Mouse (Mus musculus) midbrain, postnatal 0 days (tissue): ENCODE results near the gene Ech1. TPM values are rescaled to one million over a fixed set of nuclear protein-coding genes. Genes with fewer than 3 reads are reported as not detected.

Experiments
- ATAC-seq: fragments of 200-750 bp; cut with Nextera tagmentation; 2 replicates; pipeline ENCODE4 v1.8.0; 2017; ENCODE audit warnings: moderate number of reproducible peaks, mild to moderate bottlenecking, moderate TSS enrichment, moderate library complexity; ENCODE audit not compliant: low FRiP score
- DNase-seq: peaks from one replicate; pipeline ENCODE4 v3.0.0-alpha.2; 2015; ENCODE audit warnings: low spot score
- H3K27ac ChIP-seq: fragments of 300-500 bp; sonication (generic); 2 replicates; pipeline ENCODE4 v1.5.1; 2014; ENCODE audit warnings: low read depth, mild to moderate bottlenecking, low read length, mixed read lengths
- H3K27me3 ChIP-seq: fragments of 300-500 bp; sonication (generic); 2 replicates; pipeline ENCODE4 v1.6.1; 2014; ENCODE audit warnings: low read length, control low read depth, mixed read lengths; ENCODE audit not compliant: insufficient read depth
- H3K36me3 ChIP-seq: fragments of 300-500 bp; sonication (generic); 2 replicates; pipeline ENCODE4 v1.6.1; 2014; ENCODE audit warnings: low read length, control low read depth, mixed read lengths; ENCODE audit not compliant: insufficient read depth
- H3K4me1 ChIP-seq: fragments of 300-500 bp; sonication (generic); 2 replicates; pipeline ENCODE4 v1.6.1; 2014; ENCODE audit warnings: mild to moderate bottlenecking, control low read depth, antibody characterized with exemption, low read length, mixed read lengths; ENCODE audit not compliant: insufficient read depth
- H3K4me2 ChIP-seq: fragments of 300-500 bp; sonication (generic); 2 replicates; pipeline ENCODE4 v1.6.1; 2014; ENCODE audit warnings: low read depth, mild to moderate bottlenecking, low read length, mixed read lengths; ENCODE audit not compliant: poor library complexity, severe bottlenecking
- H3K4me3 ChIP-seq: fragments of 300-500 bp; sonication (generic); 2 replicates; pipeline ENCODE4 v1.5.1; 2014; ENCODE audit warnings: low read depth, mild to moderate bottlenecking, low read length, moderate library complexity
- H3K9ac ChIP-seq: fragments of 300-500 bp; sonication (generic); replicated peaks from 2 replicates; pipeline ENCODE4 v1.6.1; 2014; ENCODE audit warnings: mild to moderate bottlenecking, low read length, moderate library complexity, mixed read lengths; ENCODE audit not compliant: poor library complexity, severe bottlenecking
- H3K9me3 ChIP-seq: fragments of 300-500 bp; sonication (generic); 2 replicates; pipeline ENCODE4 v1.6.1; 2016; ENCODE audit warnings: low read length, control low read depth
- CTCF ChIP-seq: IDR thresholded peaks from 2 replicates; pipeline ENCODE4 v1.5.1; 2016; ENCODE audit warnings: antibody characterized with exemption, mild to moderate bottlenecking
- WGBS: fragments of 180-500 bp; shearing (Covaris S2); extraction: QIAGEN DNeasy Blood & Tissue Kit; methylation state at CpG from one replicate; pipeline ENCODE4 v1.1.7; 2014; 5-methylcytosine and 5-hydroxymethylcytosine counted together
- polyA plus RNA-seq: library from polyadenylated mRNA; unstranded; fragments of >200 nt; fragmentation: Nextera tagmentation; extraction: Ambion mirVana; gene quantifications from 2 replicates; pipeline ENCODE4 v1.2.1, GENCODE M21; 2015
- total RNA-seq: library from RNA; depleted of rRNA; stranded (reverse); fragments of >200 nt; gene quantifications from 2 replicates; pipeline ENCODE4 v1.2.3, GENCODE M21; 2014

The Ech1 gene
- total and polyA plus RNA-seq, 2 experiments from 2014 or later = 103 to 104 TPM

- no peak overlapping the region for H3K9ac ChIP-seq
- no peaks in the 10 kb centered on the region for H3K27me3 ChIP-seq
- no peak for TF ChIP-seq CTCF
- H3K27ac ChIP-seq = no peak overlapping the region
- no peak overlapping the region for H3K4me2 ChIP-seq
- peaks cover 69% of the 10 kb centered on the region for H3K36me3 ChIP-seq
- H3K4me1 ChIP-seq = peaks cover 12% of the 10 kb centered on the region; the same call in 1 of the 2 replicates
- DNase-seq (no peak), ATAC-seq (no peak)
- no peak overlapping the region for H3K4me3 ChIP-seq
- H3K9me3 ChIP-seq = no peaks in the 10 kb centered on the region
- WGBS = 82% methylated on average over 9 of the region's 9 CpGs
These were observed 8.8 kb upstream of the Ech1 start for GRCm38 (mm10) chr7:28816201-28816600.

GRCm38 (mm10) chr7:28816920-28817319 is 8.1 kb upstream of the Ech1 start:
- H3K4me1 ChIP-seq = peaks cover 11% of the 10 kb centered on the region; the same call in 1 of the 2 replicates
- DNase-seq (no peak), ATAC-seq (no peak)
- H3K9ac ChIP-seq = no peak overlapping the region
- H3K27ac ChIP-seq = no peak overlapping the region
- H3K4me3 ChIP-seq = no peak overlapping the region
- H3K9me3 ChIP-seq = no peaks in the 10 kb centered on the region
- no peak overlapping the region for H3K4me2 ChIP-seq
- no peak for TF ChIP-seq CTCF
- 92% methylated on average over 10 of the region's 10 CpGs for WGBS
- H3K36me3 ChIP-seq = peaks cover 73% of the 10 kb centered on the region
- H3K27me3 ChIP-seq = no peaks in the 10 kb centered on the region

- Histone ChIP-seq H3K27me3 (no peaks in the 10 kb centered on the region), H3K4me3 (no peak overlapping the region), H3K9ac (no peak overlapping the region), H3K4me1 (peaks cover 5% of the 10 kb centered on the region; the same call in 1 of the 2 replicates), H3K36me3 (peaks cover 75% of the 10 kb centered on the region), H3K4me2 (no peak overlapping the region), H3K27ac (no peak overlapping the region), H3K9me3 (no peaks in the 10 kb centered on the region)
- TF ChIP-seq CTCF = no peak
- no peak for ATAC-seq
- WGBS = 76% methylated on average over 6 of the region's 6 CpGs
- no peak for DNase-seq
These were observed 7.5 kb upstream of the Ech1 start for GRCm38 (mm10) chr7:28817524-28817923.

- H3K9me3 ChIP-seq = no peaks in the 10 kb centered on the region
- 0 out of 2 replicates have a peak, but pooled peaks cover under 1% of the 10 kb centered on the region for H3K4me1 ChIP-seq
- H3K27ac ChIP-seq = no peak overlapping the region
- WGBS = 79% methylated on average over 4 of the region's 4 CpGs
- DNase-seq (no peak), ATAC-seq (no peak)
- no peak for TF ChIP-seq CTCF
- no peak overlapping the region for H3K4me2 ChIP-seq
- H3K36me3 ChIP-seq = peaks cover 76% of the 10 kb centered on the region
- no peaks in the 10 kb centered on the region for H3K27me3 ChIP-seq
- no peak overlapping the region for H3K4me3 ChIP-seq
- no peak overlapping the region for H3K9ac ChIP-seq
These were observed 7.1 kb upstream of the Ech1 start for GRCm38 (mm10) chr7:28817957-28818356.

- no peak overlapping the region for H3K27ac ChIP-seq
- TF ChIP-seq CTCF = no peak
- 80% methylated on average over 18 of the region's 18 CpGs for WGBS
- H3K27me3 ChIP-seq = no peaks in the 10 kb centered on the region
- ATAC-seq (no peak), DNase-seq (no peak)
- H3K4me2 ChIP-seq = no peak overlapping the region
- H3K4me3 ChIP-seq = no peak overlapping the region
- H3K9ac ChIP-seq = no peak overlapping the region
- H3K9me3 ChIP-seq = no peaks in the 10 kb centered on the region
- no peaks in the 10 kb centered on the region for H3K4me1 ChIP-seq
- H3K36me3 ChIP-seq = peaks cover 74% of the 10 kb centered on the region
These were observed 6.6 kb upstream of the Ech1 start for GRCm38 (mm10) chr7:28818436-28818835.

GRCm38 (mm10) chr7:28818861-28819452 is 6.1 kb upstream of the Ech1 start:
- no peak for TF ChIP-seq CTCF
- DNase-seq = no peak
- H3K9ac ChIP-seq = no peak overlapping the region

More at GRCm38 (mm10) chr7:28818861-28819452, 6.1 kb upstream of the Ech1 start:
- ATAC-seq = no peak
- Histone ChIP-seq H3K4me3 (no peak overlapping the region), H3K4me2 (no peak overlapping the region), H3K27ac (no peak overlapping the region), H3K36me3 (peaks cover 69% of the 10 kb centered on the region), H3K4me1 (no peaks in the 10 kb centered on the region), H3K9me3 (no peaks in the 10 kb centered on the region), H3K27me3 (no peaks in the 10 kb centered on the region)
- WGBS = 83% methylated on average over 4 of the region's 4 CpGs
